Mouse (Mus musculus) embryonic facial prominence, embryonic 12.5 days (tissue): ENCODE measurements around the gene Mrpl41. TPM values are rescaled to one million over a fixed set of nuclear protein-coding genes. Genes with fewer than 3 reads are reported as not detected.
A peak's percentile ranks its signal among the peaks of the same experiment; 100 is the strongest.

ENCODE experiments used
- ATAC-seq: fragments of 200-750 bp; cut with Nextera tagmentation; 2 replicates; pipeline ENCODE4 v1.8.0; 2017; ENCODE audit not compliant: insufficient number of reproducible peaks, insufficient read depth, low FRiP score, low TSS enrichment
- H3K27ac ChIP-seq: fragments of 300-500 bp; sonication (generic); 2 replicates; pipeline ENCODE4 v1.5.1; 2016; ENCODE audit warnings: mild to moderate bottlenecking
- H3K27me3 ChIP-seq: fragments of 300-500 bp; sonication (generic); 2 replicates; pipeline ENCODE4 v1.6.1; 2016; ENCODE audit warnings: mild to moderate bottlenecking, moderate library complexity
- H3K36me3 ChIP-seq: fragments of 300-500 bp; sonication (generic); 2 replicates; pipeline ENCODE4 v1.6.1; 2016; ENCODE audit warnings: mild to moderate bottlenecking
- H3K4me1 ChIP-seq: fragments of 300-500 bp; sonication (generic); 2 replicates; pipeline ENCODE4 v1.6.1; 2016
- H3K4me2 ChIP-seq: fragments of 300-500 bp; sonication (generic); replicated peaks from 2 replicates; pipeline ENCODE4 v1.6.1; 2016; ENCODE audit warnings: mild to moderate bottlenecking, moderate library complexity
- H3K4me3 ChIP-seq: fragments of 300-500 bp; sonication (generic); 2 replicates; pipeline ENCODE4 v1.5.1; 2016; ENCODE audit warnings: mild to moderate bottlenecking
- H3K9ac ChIP-seq: fragments of 300-500 bp; sonication (generic); 2 replicates; pipeline ENCODE4 v1.6.1; 2016; ENCODE audit warnings: mild to moderate bottlenecking, moderate library complexity
- H3K9me3 ChIP-seq: fragments of 300-500 bp; sonication (generic); 2 replicates; pipeline ENCODE4 v1.6.1; 2016; ENCODE audit warnings: mild to moderate bottlenecking, moderate library complexity
- WGBS: fragments of 180-500 bp; shearing (Covaris S2); methylation state at CpG from one replicate; pipeline ENCODE4 v1.1.7; 2016; 5-methylcytosine and 5-hydroxymethylcytosine counted together
- microRNA-seq: library from miRNA; unstranded; fragments of <30 nt; microRNA quantifications from one replicate; pipeline ENCODE4, GENCODE M21; 2017
- polyA plus RNA-seq: library from polyadenylated mRNA; unstranded; fragments of >200 nt; fragmentation: Nextera tagmentation; extraction: Ambion mirVana; gene quantifications from 2 replicates; pipeline ENCODE4 v1.2.1, GENCODE M21; 2016

Gene Mrpl41
- polyA plus RNA-seq, 1 experiment from 2014 or later = 138 TPM

DNA sequence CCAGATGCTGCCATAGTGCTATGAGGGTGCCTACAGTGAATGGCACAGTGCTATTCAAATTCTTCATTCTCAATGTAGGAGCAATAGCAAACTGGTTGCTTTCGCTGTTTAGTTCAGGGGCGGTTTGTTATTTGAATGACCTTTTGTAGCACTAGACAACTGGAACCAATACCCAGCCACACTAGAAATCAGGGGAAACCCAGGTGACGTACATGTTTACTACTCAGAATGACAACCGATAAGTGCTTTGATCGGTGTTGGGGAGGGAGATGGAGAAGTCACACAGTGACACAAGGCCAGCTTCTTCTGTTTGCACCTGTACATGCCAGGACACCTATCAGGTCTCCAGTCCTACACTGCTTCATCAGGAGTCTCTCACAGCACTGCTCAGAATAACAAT, 45.3 kb downstream of the Mrpl41 start:
- Histone ChIP-seq H3K9me3 (no peaks in the 10 kb centered on the region), H3K9ac (no peak overlapping the region), H3K4me3 (no peak overlapping the region), H3K4me2 (no peak overlapping the region), H3K4me1 (peaks cover 5% of the 10 kb centered on the region; the same call in 1 of the 2 replicates), H3K27ac (no peak overlapping the region), H3K27me3 (peaks cover 5% of the 10 kb centered on the region; the same call in 1 of the 2 replicates), H3K36me3 (no peaks in the 10 kb centered on the region)
- no peak for ATAC-seq
- WGBS = 91% methylated on average over 5 of the region's 5 CpGs

- H3K4me1 ChIP-seq = peaks cover under 1% of the 10 kb centered on the region; the same call in 1 of the 2 replicates
- ATAC-seq = no peak
- H3K4me2 ChIP-seq = no peak overlapping the region
- H3K9me3 ChIP-seq = no peaks in the 10 kb centered on the region
- H3K4me3 ChIP-seq = no peak overlapping the region
- peaks cover 2% of the 10 kb centered on the region; the same call in 1 of the 2 replicates for H3K27me3 ChIP-seq
- 46% methylated on average over 2 of the region's 2 CpGs for WGBS
- H3K9ac ChIP-seq = no peak overlapping the region
- no peak overlapping the region for H3K27ac ChIP-seq
- no peaks in the 10 kb centered on the region for H3K36me3 ChIP-seq
These were observed 45.8 kb downstream of the Mrpl41 start for GRCm38 (mm10) chr2:24929119-24929518.

DNA sequence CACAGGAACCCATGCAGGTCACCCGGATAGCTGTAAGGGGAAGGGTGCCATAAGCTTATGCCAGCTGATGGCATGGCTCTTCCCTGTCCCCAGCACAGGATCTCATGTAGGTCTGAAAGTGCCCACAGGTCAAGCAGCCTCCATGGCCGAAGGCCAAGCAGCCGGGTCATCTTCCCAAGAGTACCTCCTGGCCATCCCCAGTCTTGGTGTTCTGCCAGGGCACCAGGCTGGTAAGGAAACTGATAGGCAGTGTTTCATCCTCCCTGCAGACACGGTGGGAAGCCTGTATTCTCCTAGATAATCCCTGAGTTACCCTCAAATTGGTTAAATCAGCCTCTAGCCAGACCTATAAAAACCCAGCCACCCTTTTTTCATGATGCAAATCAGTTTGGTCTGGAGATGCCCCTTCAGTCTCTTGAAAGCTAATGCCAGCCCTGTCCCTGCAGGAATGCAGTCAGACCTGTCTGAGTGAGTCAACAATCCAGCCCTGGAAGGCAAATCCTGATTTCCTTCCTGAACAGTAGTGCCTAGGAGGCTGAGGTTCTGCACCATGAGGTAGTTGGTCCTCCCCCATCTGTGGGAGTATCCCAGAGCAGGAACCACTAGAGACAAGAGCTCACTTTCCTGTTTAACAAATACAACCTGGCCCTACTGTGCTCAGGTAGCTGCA, 47.0 kb downstream of the Mrpl41 start:
- Histone ChIP-seq H3K27me3 (no peaks in the 10 kb centered on the region), H3K9ac (no peak overlapping the region), H3K9me3 (no peaks in the 10 kb centered on the region), H3K27ac (peak overlapping the region; percentile 50; the same call in 1 of the 2 replicates), H3K4me3 (no peak overlapping the region), H3K4me1 (no peaks in the 10 kb centered on the region), H3K4me2 (no peak overlapping the region), H3K36me3 (no peaks in the 10 kb centered on the region)
- peak; percentile 53; the same call in 1 of the 2 replicates for ATAC-seq
- WGBS = 61% methylated on average over 4 of the region's 4 CpGs

DNA sequence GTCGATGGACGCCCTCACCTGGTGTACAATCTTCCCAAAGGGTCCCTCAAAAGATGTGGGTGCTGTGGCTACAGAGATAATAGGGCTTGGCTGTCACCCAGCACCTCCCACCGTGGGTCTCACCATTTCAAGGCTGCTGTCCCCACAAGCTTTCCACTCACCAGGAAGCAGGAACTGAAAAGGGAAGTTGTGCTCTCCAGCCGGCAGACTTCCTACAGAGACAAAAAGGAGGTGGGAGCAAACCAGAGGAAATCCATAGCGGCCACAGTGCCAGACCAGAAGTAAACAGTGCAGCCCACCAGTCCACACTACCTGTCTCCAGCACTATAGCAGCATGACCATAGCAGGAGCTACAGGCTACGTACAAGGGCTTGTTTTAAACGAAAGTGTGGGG, 47.9 kb downstream of the Mrpl41 start:
- H3K4me1 ChIP-seq = no peaks in the 10 kb centered on the region
- no peaks in the 10 kb centered on the region for H3K36me3 ChIP-seq
- no peak for ATAC-seq
- WGBS = 77% methylated on average over 7 of the region's 7 CpGs
- no peak overlapping the region for H3K4me3 ChIP-seq
- no peaks in the 10 kb centered on the region for H3K27me3 ChIP-seq
- H3K9ac ChIP-seq = no peak overlapping the region
- H3K9me3 ChIP-seq = no peaks in the 10 kb centered on the region
- no peak overlapping the region for H3K27ac ChIP-seq
- no peak overlapping the region for H3K4me2 ChIP-seq

GRCm38 (mm10) chr2:24926345-24926964, 48.4 kb downstream of the Mrpl41 start:
- Histone ChIP-seq H3K36me3 (no peaks in the 10 kb centered on the region), H3K9me3 (no peaks in the 10 kb centered on the region), H3K4me3 (no peak overlapping the region), H3K27me3 (no peaks in the 10 kb centered on the region), H3K9ac (no peak overlapping the region), H3K4me2 (no peak overlapping the region), H3K27ac (no peak overlapping the region), H3K4me1 (no peaks in the 10 kb centered on the region)
- ATAC-seq = no peak
- WGBS = 80% methylated on average over 9 of the region's 9 CpGs

- H3K9me3 ChIP-seq = no peaks in the 10 kb centered on the region
- H3K4me1 ChIP-seq = no peaks in the 10 kb centered on the region
- WGBS = 83% methylated on average over 8 of the region's 8 CpGs
- no peaks in the 10 kb centered on the region for H3K27me3 ChIP-seq
- no peak overlapping the region for H3K9ac ChIP-seq
- no peak overlapping the region for H3K27ac ChIP-seq
- no peak overlapping the region for H3K4me3 ChIP-seq
- H3K36me3 ChIP-seq = no peaks in the 10 kb centered on the region
- H3K4me2 ChIP-seq = no peak overlapping the region
- no peak for ATAC-seq
These were observed 49.6 kb downstream of the Mrpl41 start for GRCm38 (mm10) chr2:24925284-24925683.

Small RNA genes lying within 50 kb of the gene (microRNA-seq; reads per million reads assigned to microRNA genes)
- gene Gm22875 = not detected

Other genes with a start within 250 kb of the Mrpl41 start
- 2.6 and 3.3 TPM in 2 replicates for gene Cacna1b, start 211.9 kb downstream of the Mrpl41 start, polyA plus RNA-seq
- 121 and 124 TPM in 2 replicates for gene Ehmt1, start 55.5 kb downstream of the Mrpl41 start, polyA plus RNA-seq
- 22.1 and 27.2 TPM in 2 replicates for gene Arrdc1, start 39.8 kb downstream of the Mrpl41 start, polyA plus RNA-seq
- 22.4 and 25.1 TPM in 2 replicates for gene Zmynd19, start 25.3 kb downstream of the Mrpl41 start, polyA plus RNA-seq
- gene Dph7, start 12.7 kb downstream of the Mrpl41 start, polyA plus RNA-seq = 36.5 and 37.7 TPM in 2 replicates
- gene Pnpla7, start 935 bp upstream of the Mrpl41 start, polyA plus RNA-seq = 6.5 and 7.0 TPM in 2 replicates
- 99.1 and 103 TPM in 2 replicates for gene Nsmf, start 79.3 kb upstream of the Mrpl41 start, polyA plus RNA-seq
- not detected in 2 replicates for gene Entpd8, start 105.2 kb upstream of the Mrpl41 start, polyA plus RNA-seq
- 0.19 TPM in 1 of 2 replicates, not detected in the other for gene Noxa1, start 120.1 kb upstream of the Mrpl41 start, polyA plus RNA-seq
- gene Nrarp, start 205.7 kb upstream of the Mrpl41 start, polyA plus RNA-seq = 21.3 and 24.7 TPM in 2 replicates
- gene Tor4a, start 221.8 kb upstream of the Mrpl41 start, polyA plus RNA-seq = 3.1 and 3.9 TPM in 2 replicates
- gene Nelfb, start 236.4 kb upstream of the Mrpl41 start, polyA plus RNA-seq = 119 and 121 TPM in 2 replicates
- not detected in 2 replicates for gene Stpg3, start 239.5 kb upstream of the Mrpl41 start, polyA plus RNA-seq
- 1.1 TPM in 1 of 2 replicates, not detected in the other for gene Fam166a, start 243.6 kb upstream of the Mrpl41 start, polyA plus RNA-seq
- 443 and 449 TPM in 2 replicates for gene Tubb4b, start 249.6 kb upstream of the Mrpl41 start, polyA plus RNA-seq